30 mouse cellular contexts compared by ENCODE assay signal in the genomic region with DNA sequence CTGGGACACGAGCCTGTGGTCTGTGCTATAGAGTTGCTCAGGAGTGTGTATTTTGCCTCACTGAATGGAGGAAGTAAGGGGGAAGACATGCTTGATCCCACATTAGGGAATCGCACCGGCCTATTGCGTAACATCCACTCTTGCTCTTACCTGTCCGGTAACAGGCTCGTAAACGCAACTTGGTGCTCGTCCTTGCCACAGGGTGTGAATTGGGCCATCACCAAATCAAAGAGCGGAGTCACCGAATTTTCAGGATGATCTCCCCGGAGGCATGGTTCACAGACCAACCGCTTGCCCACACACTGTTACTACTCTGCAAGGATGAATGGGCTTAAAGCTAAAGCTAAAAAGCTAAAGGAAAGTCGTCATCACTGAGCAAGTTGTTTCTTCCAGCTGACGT. TPM values are rescaled to one million over a fixed set of nuclear protein-coding genes. Genes with fewer than 3 reads are reported as not detected.
"Had no signal": no experiment of that assay in that cellular context is flagged by ENCODE, and none has a peak within 500 bp of the region (broad histone marks: within the 10 kb centered on the region; RNA-seq: fewer than 3 reads in every experiment).

No protein-coding gene starts in this region.

- DNase-seq: gastrocnemius, postnatal 14 days; gastrocnemius, postnatal 36 days; heart, adult 18-20 months; heart, postnatal 10 days; heart, postnatal 4 days; kidney, adult 18-20 months; kidney, adult 8-10 months; kidney, postnatal 10 days; kidney, postnatal 25 days; kidney, postnatal 4 days; liver had no signal

- H3K27me3 ChIP-seq: heart, embryonic 12.5 days; hindbrain, embryonic 12.5 days; intestine, embryonic 15.5 days; limb, embryonic 12.5 days had no signal

- H3K9ac ChIP-seq: heart, embryonic 12.5 days; hindbrain, embryonic 12.5 days; hindbrain, embryonic 14.5 days; intestine, embryonic 15.5 days; limb, embryonic 12.5 days had no signal

- H3K27ac ChIP-seq: heart, embryonic 10.5 days; hindbrain, embryonic 10.5 days; hindbrain, embryonic 12.5 days; hindbrain, embryonic 14.5 days; intestine, embryonic 15.5 days; layer of hippocampus, adult 2 months; left cerebral cortex, adult 2 months; limb, embryonic 10.5 days; limb, embryonic 12.5 days had no signal

- ATAC-seq: hindbrain, embryonic 16.5 days; inflammation-experienced regulatory T-cells, adult 6 months; intestine, embryonic 15.5 days; intestine, postnatal 0 days had no signal

- H3K4me3 ChIP-seq: heart, embryonic 10.5 days; heart, embryonic 12.5 days; hindbrain, embryonic 10.5 days; hindbrain, embryonic 12.5 days; intestine, embryonic 15.5 days; layer of hippocampus, adult 2 months; left cerebral cortex, adult 2 months; limb, embryonic 10.5 days; limb, embryonic 12.5 days had no signal

- H3K36me3 ChIP-seq: heart, embryonic 10.5 days; heart, embryonic 12.5 days; hindbrain, embryonic 10.5 days; hindbrain, embryonic 12.5 days; intestine, embryonic 15.5 days; limb, embryonic 10.5 days; limb, embryonic 12.5 days had no signal

- H3K4me1 ChIP-seq: intestine, embryonic 15.5 days; limb, embryonic 10.5 days; limb, embryonic 12.5 days had no signal

- H3K4me2 ChIP-seq: heart, embryonic 12.5 days; hindbrain, embryonic 12.5 days; hindbrain, embryonic 14.5 days; intestine, embryonic 15.5 days; limb, embryonic 12.5 days; liver, embryonic 11.5 days had no signal

- H3K9me3 ChIP-seq: heart, embryonic 10.5 days; heart, embryonic 12.5 days; hindbrain, embryonic 10.5 days; hindbrain, embryonic 12.5 days; intestine, embryonic 15.5 days; limb, embryonic 10.5 days; limb, embryonic 12.5 days had no signal

RNA-seq across cellular contexts. Expression of gene Slc44a3, which starts 24.5 kb away (rescaled TPM):
- total RNA-seq: gastrocnemius, postnatal 36 days; granulocyte monocyte progenitor cell, adult 5-6 weeks; heart, postnatal 25 days; layer of hippocampus, adult 2 months; layer of hippocampus, postnatal 25 days; left cerebral cortex, adult 2 months; left cerebral cortex, postnatal 14 days; left cerebral cortex, postnatal 36 days had no signal
- polyA plus RNA-seq: inflammation-experienced regulatory T-cells, adult 6 months had no signal
